14 mouse cellular contexts compared by ENCODE assay signal in the genomic region with DNA sequence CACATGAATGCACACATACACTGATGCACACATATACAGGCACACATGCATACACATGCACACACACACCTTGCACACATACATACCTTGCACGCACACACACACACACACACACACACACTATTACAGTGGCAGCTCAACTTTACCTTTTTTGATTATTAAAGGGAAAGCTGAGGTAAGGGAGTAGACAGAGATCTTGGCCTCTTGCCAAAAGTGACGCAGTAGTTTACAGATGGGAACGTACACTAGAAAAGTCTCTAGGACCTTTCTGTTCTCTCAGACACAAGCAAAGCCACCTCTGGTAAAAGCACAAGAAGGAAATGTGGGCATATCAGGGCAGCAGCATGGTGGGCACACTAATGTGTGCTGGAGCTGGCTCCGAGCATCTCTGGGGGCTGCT.
A peak's percentile ranks its signal among the peaks of the same experiment; 100 is the strongest.
DNase-seq lines count a peak whose midpoint lies in the region; ATAC-seq and TF ChIP-seq lines count a peak whose summit lies in the region.
"Had no signal": no experiment of that assay in that cellular context is flagged by ENCODE, and none has a peak within 500 bp of the region (broad histone marks: within the 10 kb centered on the region; RNA-seq: fewer than 3 reads in every experiment).

No protein-coding gene starts in this region.

- H3K4me2 ChIP-seq in hindbrain, postnatal 0 days (ENCODE audit: low read depth, low read length) = no peak overlapping the region
- H3K4me2 ChIP-seq in embryonic facial prominence, embryonic 14.5 days (ENCODE audit: low read depth, low read length) = no peak overlapping the region
- H3K4me2 ChIP-seq: limb, embryonic 15.5 days had no signal

- WGBS in hindbrain, postnatal 0 days = 39% methylated on average over 4 of the region's 4 CpGs
- 81% methylated on average over 4 of the region's 4 CpGs for WGBS in hindbrain, embryonic 10.5 days
- WGBS in embryonic facial prominence, embryonic 14.5 days = 49% methylated on average over 4 of the region's 4 CpGs

- no peak for ATAC-seq in hindbrain, postnatal 0 days
- no peak for ATAC-seq in embryonic facial prominence, embryonic 14.5 days (ENCODE audit: low read depth)

- no peaks in the 10 kb centered on the region for H3K9me3 ChIP-seq in hindbrain, postnatal 0 days (ENCODE audit: low read length)
- no peaks in the 10 kb centered on the region for H3K9me3 ChIP-seq in hindbrain, embryonic 10.5 days
- no peaks in the 10 kb centered on the region for H3K9me3 ChIP-seq in embryonic facial prominence, embryonic 14.5 days (ENCODE audit: control insufficient read depth, low read length)
- H3K9me3 ChIP-seq: limb, embryonic 15.5 days had no signal

- TF ChIP-seq CTCF in hindbrain, postnatal 0 days (IDR thresholded peaks at IDR 0.05; ENCODE audit: low read depth) = no peak

- DNase-seq in adrenal gland, postnatal 10 days = peak; percentile 19
- DNase-seq in adrenal gland, adult 2 months = no peak
- DNase-seq in hindbrain, postnatal 0 days (ENCODE audit: low spot score) = peak; percentile 44
- DNase-seq in hindbrain, embryonic 10.5 days (ENCODE audit: low spot score) = no peak
- DNase-seq in lung, postnatal 10 days = peak; percentile 18
- DNase-seq in lung, postnatal 36 days = no peak
- peak; percentile 41 for DNase-seq in embryonic facial prominence, embryonic 14.5 days (ENCODE audit: low spot score)
- no peak for DNase-seq in ovary, adult 18-20 months (ENCODE audit: low spot score)
- DNase-seq: embryo, embryonic 11 days; heart, adult 11 months; layer of hippocampus, adult 9-11 months; thymus, postnatal 25 days had no signal

- H3K27me3 ChIP-seq in hindbrain, postnatal 0 days (ENCODE audit: insufficient read depth, low read length) = no peaks in the 10 kb centered on the region
- H3K27me3 ChIP-seq in hindbrain, embryonic 10.5 days (ENCODE audit: insufficient read depth, poor library complexity, severe bottlenecking) = no peaks in the 10 kb centered on the region; the same call in 1 of the 2 replicates
- H3K27me3 ChIP-seq in embryonic facial prominence, embryonic 14.5 days (replicated peaks; ENCODE audit: control insufficient read depth, insufficient read depth, low read length) = no peaks in the 10 kb centered on the region
- H3K27me3 ChIP-seq: limb, embryonic 15.5 days had no signal

- H3K36me3 ChIP-seq in hindbrain, postnatal 0 days (ENCODE audit: insufficient read depth, low read length) = no peaks in the 10 kb centered on the region
- H3K36me3 ChIP-seq in hindbrain, embryonic 10.5 days = no peaks in the 10 kb centered on the region
- no peaks in the 10 kb centered on the region for H3K36me3 ChIP-seq in embryonic facial prominence, embryonic 14.5 days (ENCODE audit: control insufficient read depth, insufficient read depth, low read length)
- H3K36me3 ChIP-seq: limb, embryonic 15.5 days had no signal

- no peak overlapping the region for H3K27ac ChIP-seq in hindbrain, postnatal 0 days
- no peak overlapping the region for H3K27ac ChIP-seq in hindbrain, embryonic 10.5 days
- H3K27ac ChIP-seq in embryonic facial prominence, embryonic 14.5 days (replicated peaks; ENCODE audit: low read depth, low read length) = no peak overlapping the region
- H3K27ac ChIP-seq: limb, embryonic 15.5 days had no signal

- peaks cover 5% of the 10 kb centered on the region; the same call in 1 of the 2 replicates for H3K4me1 ChIP-seq in hindbrain, postnatal 0 days (ENCODE audit: insufficient read depth, low read length)
- peaks cover 36% of the 10 kb centered on the region for H3K4me1 ChIP-seq in hindbrain, embryonic 10.5 days (replicated peaks)
- H3K4me1 ChIP-seq in embryonic facial prominence, embryonic 14.5 days (ENCODE audit: control insufficient read depth, insufficient read depth, low read length) = peaks cover 9% of the 10 kb centered on the region

- H3K9ac ChIP-seq in hindbrain, postnatal 0 days (replicated peaks; ENCODE audit: low read length) = no peak overlapping the region
- H3K9ac ChIP-seq in embryonic facial prominence, embryonic 14.5 days (ENCODE audit: low read depth, low read length) = no peak overlapping the region
- H3K9ac ChIP-seq: limb, embryonic 15.5 days had no signal

- no peak overlapping the region for H3K4me3 ChIP-seq in hindbrain, postnatal 0 days (ENCODE audit: low read length)
- no peak overlapping the region for H3K4me3 ChIP-seq in hindbrain, embryonic 10.5 days
- H3K4me3 ChIP-seq in embryonic facial prominence, embryonic 14.5 days (ENCODE audit: low read depth, low read length) = no peak overlapping the region
- H3K4me3 ChIP-seq: erythroblast, embryonic 14.5 days; limb, embryonic 15.5 days had no signal

Comparison
In these comparisons a context has a peak if more than half of its experiments do, and no peak if none do; other contexts are left out.
1. DNase-seq: peak in adrenal gland, postnatal 10 days (single experiment), hindbrain, postnatal 0 days (single experiment), lung, postnatal 10 days (single experiment) and embryonic facial prominence, embryonic 14.5 days (single experiment); none in adrenal gland, adult 2 months (single experiment), hindbrain, embryonic 10.5 days (single experiment), lung, postnatal 36 days (single experiment) and ovary, adult 18-20 months (single experiment).